Mouse (Mus musculus): ENCODE data around the gene Lrp5.
A peak's percentile ranks its signal among the peaks of the same experiment; 100 is the strongest.

Gene Lrp5

GRCm38 (mm10) chr19:3686215-3686894, at the start of gene Lrp5:
Gene Lrp5 (minus strand): TSS chr19:3686564.
- no peak for DNase-seq

- no peak for DNase-seq
Observed at GRCm38 (mm10) chr19:3736001-3736400, 49.6 kb upstream of the Lrp5 start.

- no peak for DNase-seq
Observed at GRCm38 (mm10) chr19:3730781-3731646, 44.6 kb upstream of the Lrp5 start.

- no peak for DNase-seq
Observed at GRCm38 (mm10) chr19:3728901-3729300, 42.5 kb upstream of the Lrp5 start.

- peak; percentile 60 for DNase-seq
Observed at GRCm38 (mm10) chr19:3724779-3725178, 38.4 kb upstream of the Lrp5 start.

- no peak for DNase-seq
Observed at GRCm38 (mm10) chr19:3723904-3724303, 37.5 kb upstream of the Lrp5 start.

GRCm38 (mm10) chr19:3723170-3723569, 36.8 kb upstream of the Lrp5 start:
- DNase-seq, result no peak

- DNase-seq, result peak; percentile 55
Observed at GRCm38 (mm10) chr19:3719362-3719891, 33.1 kb upstream of the Lrp5 start.

GRCm38 (mm10) chr19:3718481-3719361, 32.4 kb upstream of the Lrp5 start:
- DNase-seq, result peak; percentile 79

- no peak for DNase-seq
Observed at GRCm38 (mm10) chr19:3714381-3714780, 28.0 kb upstream of the Lrp5 start.

- no peak for DNase-seq
Observed at GRCm38 (mm10) chr19:3710436-3710835, 24.1 kb upstream of the Lrp5 start.

- no peak for DNase-seq
Observed at GRCm38 (mm10) chr19:3709013-3709787, 22.8 kb upstream of the Lrp5 start.

GRCm38 (mm10) chr19:3708078-3709012, 22.0 kb upstream of the Lrp5 start, which contains the start of gene 1810055G02Rik:
Gene 1810055G02Rik (plus strand): TSS chr19:3708293.
- peak; percentile 98 for DNase-seq

- no peak for DNase-seq
Observed at GRCm38 (mm10) chr19:3707553-3707952, 21.2 kb upstream of the Lrp5 start.

GRCm38 (mm10) chr19:3706258-3706657, 19.9 kb upstream of the Lrp5 start:
- no peak for DNase-seq

- no peak for DNase-seq
Observed at GRCm38 (mm10) chr19:3702460-3702859, 16.1 kb upstream of the Lrp5 start.

- DNase-seq, result peak; percentile 70
Observed at GRCm38 (mm10) chr19:3699508-3700438, 13.4 kb upstream of the Lrp5 start.

- no peak for DNase-seq
Observed at GRCm38 (mm10) chr19:3698035-3698434, 11.7 kb upstream of the Lrp5 start.

- DNase-seq, result no peak
Observed at GRCm38 (mm10) chr19:3695976-3696375, 9.6 kb upstream of the Lrp5 start.

GRCm38 (mm10) chr19:3695471-3695870, 9.1 kb upstream of the Lrp5 start:
- no peak for DNase-seq
